Mouse (Mus musculus) G1E (cell line): ENCODE data around the gene BC030867. TPM values are rescaled to one million over a fixed set of nuclear protein-coding genes. Genes with fewer than 3 reads are reported as not detected.
A peak's percentile ranks its signal among the peaks of the same experiment; 100 is the strongest.

Source experiments
- ATAC-seq: 2 replicates; pipeline ENCODE4 v1.8.0; 2016; ENCODE audit warnings: mild to moderate bottlenecking; ENCODE audit not compliant: insufficient number of reproducible peaks, poor library complexity, low FRiP score, severe bottlenecking; ENCODE audit errors: extremely low read depth
- DNase-seq: peaks from one replicate; pipeline ENCODE4 v3.0.0; 2012; ENCODE audit warnings: low spot score
- H3K27me3 ChIP-seq: 2 replicates; pipeline ENCODE4 v1.6.1; 2012; ENCODE audit warnings: mild to moderate bottlenecking, low read length, inconsistent platforms; ENCODE audit not compliant: insufficient read depth
- H3K36me3 ChIP-seq: replicated peaks from 2 replicates; pipeline ENCODE3; 2012; ENCODE audit warnings: mild to moderate bottlenecking, inconsistent platforms
- H3K4me1 ChIP-seq: 2 replicates; pipeline ENCODE4 v1.6.1; 2012; ENCODE audit warnings: low read depth, low read length, inconsistent platforms, mixed read lengths; ENCODE audit not compliant: insufficient read depth
- H3K4me3 ChIP-seq: 2 replicates; pipeline ENCODE4 v1.5.1; 2012; ENCODE audit warnings: low read depth, mild to moderate bottlenecking, inconsistent platforms, low read length, moderate library complexity, mixed read lengths
- H3K9me3 ChIP-seq: replicated peaks from 2 replicates; pipeline ENCODE4 v1.6.1; 2012; ENCODE audit warnings: inconsistent platforms
- CTCF ChIP-seq: IDR thresholded peaks from 2 replicates; pipeline ENCODE4 v1.5.1; 2012; ENCODE audit warnings: low read depth, low read length, inconsistent platforms, mixed read lengths
- GATA1 ChIP-seq: IDR thresholded peaks from 2 replicates; pipeline ENCODE4 v1.6.1; 2012; ENCODE audit warnings: borderline replicate concordance, low read length, inconsistent platforms, mixed read lengths
- GATA2 ChIP-seq: IDR thresholded peaks from 2 replicates; pipeline ENCODE4 v1.6.1; 2012; ENCODE audit warnings: low read depth, low read length, inconsistent platforms, borderline replicate concordance
- POLR2AphosphoS5 ChIP-seq: IDR thresholded peaks from 2 replicates; pipeline ENCODE4 v1.6.1; 2012; ENCODE audit warnings: low read depth, low read length, inconsistent platforms; ENCODE audit not compliant: insufficient replicate concordance
- TAL1 ChIP-seq: conservative IDR thresholded peaks from 2 replicates; pipeline ENCODE4 v1.6.1; 2012; ENCODE audit warnings: low read depth, low read length, inconsistent platforms, mixed read lengths
- polyA plus RNA-seq: library from polyadenylated mRNA; stranded (reverse); fragments of >175 nt; gene quantifications from 2 replicates; pipeline ENCODE4 v1.2.3, GENCODE M21; 2012
- total RNA-seq, 2 experiments: library from RNA; stranded (forward) in 1 of 2; stranded (reverse) in 1 of 2; fragments of 200-1000 nt in 1 of 2; fragments of >200 nt in 1 of 2; fragmentation: Nextera tagmentation in 1 of 2; gene quantifications; 2 replicates each; pipeline ENCODE4 v1.2.3; 2014 to 2017

BC030867 gene
- total and polyA plus RNA-seq, 3 experiments, result 5.7 to 45.0 (median 10.1) TPM

GRCm38 (mm10) chr11:102291051-102291535, 42.4 kb downstream of the BC030867 start:
- Histone ChIP-seq H3K4me3 (peak overlapping the region; percentile 1; the same call in 1 of the 2 replicates), H3K9me3 (no peaks in the 10 kb centered on the region), H3K36me3 (peaks cover 91% of the 10 kb centered on the region), H3K27me3 (no peaks in the 10 kb centered on the region), H3K4me1 (peaks cover 66% of the 10 kb centered on the region)
- ATAC-seq (no peak), DNase-seq (no peak)
- no peak for TF ChIP-seq GATA2
- TF ChIP-seq POLR2AphosphoS5, result no peak
- TF ChIP-seq TAL1, result no peak
- no peak for TF ChIP-seq GATA1

- ATAC-seq, result no peak
- TF ChIP-seq TAL1 (no peak), CTCF (no peak), GATA1 (no peak), GATA2 (no peak), POLR2AphosphoS5 (no peak)
- H3K36me3 ChIP-seq, result peaks cover 63% of the 10 kb centered on the region
- no peaks in the 10 kb centered on the region for H3K27me3 ChIP-seq
- H3K4me1 ChIP-seq, result peaks cover 56% of the 10 kb centered on the region
- H3K9me3 ChIP-seq, result no peaks in the 10 kb centered on the region
- H3K4me3 ChIP-seq, result no peak overlapping the region
- DNase-seq, result no peak
These were observed 45.3 kb downstream of the BC030867 start for GRCm38 (mm10) chr11:102293971-102294370.

DNA sequence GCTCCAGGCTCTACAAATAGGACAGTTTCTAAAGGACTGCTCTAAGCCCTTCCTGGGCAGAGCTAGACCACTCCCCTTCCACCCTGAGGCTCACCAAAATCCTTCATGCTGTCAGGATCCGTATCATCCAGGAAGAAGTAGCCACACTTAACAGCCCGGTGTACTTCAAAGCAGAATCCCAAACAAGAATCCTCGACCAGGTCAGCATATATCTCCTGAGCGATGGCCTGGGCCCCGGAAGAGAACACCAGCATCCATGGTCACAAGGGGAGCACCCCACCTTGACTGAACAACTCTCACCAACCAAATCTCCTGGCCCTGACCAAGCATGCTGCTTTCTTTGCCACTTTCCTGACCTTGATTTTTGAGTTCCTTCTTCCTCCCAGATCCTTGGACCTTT, 45.7 kb downstream of the BC030867 start:
- no peak for ATAC-seq
- no peak for DNase-seq
- TF ChIP-seq GATA2 (no peak), CTCF (no peak), POLR2AphosphoS5 (no peak), TAL1 (no peak), GATA1 (no peak)
- H3K36me3 ChIP-seq, result peaks cover 58% of the 10 kb centered on the region
- H3K4me1 ChIP-seq, result peaks cover 56% of the 10 kb centered on the region
- no peak overlapping the region; the same call in 1 of the 2 replicates for H3K4me3 ChIP-seq
- no peaks in the 10 kb centered on the region for H3K9me3 ChIP-seq
- no peaks in the 10 kb centered on the region for H3K27me3 ChIP-seq

DNA sequence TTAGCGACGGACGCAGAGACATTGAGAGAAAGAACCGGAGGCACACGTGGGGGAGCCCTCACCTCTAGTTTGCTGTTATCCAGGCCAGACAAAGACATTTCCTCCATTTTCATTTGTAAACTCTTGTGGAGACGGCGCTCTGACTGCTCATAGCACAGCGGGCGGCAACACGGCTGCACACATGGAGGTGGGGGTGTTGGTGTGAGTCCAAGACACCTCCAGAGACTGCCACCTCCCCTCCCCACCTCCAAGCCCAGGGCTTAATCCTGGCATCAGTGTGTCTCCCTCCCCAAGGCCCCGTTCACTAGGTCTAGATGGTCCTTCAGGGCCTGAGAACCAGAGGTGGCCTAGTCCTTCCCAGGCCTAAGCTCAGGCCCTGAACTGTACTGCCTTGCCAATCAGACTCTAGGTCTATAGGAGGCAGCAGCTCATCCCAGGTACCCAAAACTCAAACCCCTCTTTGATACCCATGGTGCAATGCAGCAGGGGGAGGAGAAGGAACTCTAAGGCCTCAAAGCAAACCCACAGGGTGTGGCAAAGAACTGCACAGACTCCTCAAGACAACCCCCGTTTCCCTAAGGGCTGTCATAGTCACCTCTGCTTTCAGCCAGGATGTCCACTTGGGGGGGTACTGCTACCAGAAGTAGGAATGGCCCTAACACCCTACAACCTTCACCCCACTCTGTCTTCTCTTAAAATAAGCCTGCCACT, 46.4 kb downstream of the BC030867 start:
- no peaks in the 10 kb centered on the region for H3K27me3 ChIP-seq
- no peaks in the 10 kb centered on the region for H3K9me3 ChIP-seq
- peak; percentile 46 for ATAC-seq
- peak overlapping the region; percentile 88 for H3K4me3 ChIP-seq
- peaks cover 52% of the 10 kb centered on the region for H3K36me3 ChIP-seq
- peaks cover 55% of the 10 kb centered on the region for H3K4me1 ChIP-seq
- TF ChIP-seq GATA1 (no peak), CTCF (no peak), POLR2AphosphoS5 (no peak), GATA2 (no peak), TAL1 (no peak)
- peak; percentile 83 for DNase-seq

DNA sequence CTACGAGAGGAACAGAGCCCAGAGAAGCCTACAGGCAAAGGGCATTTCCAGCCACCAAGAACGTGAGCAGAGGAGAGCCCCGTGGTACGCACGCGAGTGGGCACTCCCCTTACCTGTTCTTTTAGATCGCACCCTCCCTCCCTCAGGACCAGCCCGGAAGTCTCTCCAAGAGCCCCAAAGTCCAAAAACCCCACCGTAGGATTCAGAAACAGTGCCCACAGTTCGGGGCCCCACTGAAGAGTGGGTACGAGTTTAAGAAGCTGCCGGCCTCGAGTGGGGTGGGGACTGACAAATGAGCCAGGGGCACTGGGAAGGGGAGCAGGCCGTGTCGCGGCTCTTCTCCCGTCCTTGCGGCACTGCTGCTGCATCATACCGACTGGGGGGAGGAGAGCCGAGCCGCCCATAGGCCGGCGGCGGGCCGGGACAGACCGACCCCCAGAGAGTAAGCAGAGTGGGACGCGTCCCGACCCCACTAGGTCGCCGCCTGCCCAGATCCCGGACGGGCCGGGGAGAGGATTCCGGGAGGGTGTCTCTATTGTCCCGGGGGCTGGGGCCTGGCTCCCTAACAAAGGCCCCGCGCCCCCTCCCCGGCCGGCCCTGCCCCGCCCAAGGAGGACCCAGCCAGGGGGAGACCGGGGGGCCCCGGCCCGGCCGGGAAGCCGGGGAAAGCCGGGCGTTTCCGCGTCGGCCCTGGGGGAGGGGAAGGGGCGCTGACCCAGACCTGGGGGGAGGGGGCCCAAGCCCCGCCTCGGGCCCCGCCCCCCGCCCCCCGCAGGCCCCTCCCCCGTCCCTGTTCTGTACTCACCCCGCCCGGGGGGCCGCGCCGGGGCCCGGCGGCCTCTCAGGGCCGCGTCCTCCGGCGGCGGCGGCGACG, 47.2 kb downstream of the BC030867 start:
- H3K36me3 ChIP-seq, result peaks cover 44% of the 10 kb centered on the region
- no peak for ATAC-seq
- DNase-seq, result peak; percentile 90
- no peak for TF ChIP-seq TAL1
- TF ChIP-seq CTCF, result no peak
- no peak for TF ChIP-seq POLR2AphosphoS5
- TF ChIP-seq GATA1, result no peak
- no peak for TF ChIP-seq GATA2
- no peaks in the 10 kb centered on the region for H3K9me3 ChIP-seq
- H3K4me1 ChIP-seq, result peaks cover 47% of the 10 kb centered on the region
- H3K27me3 ChIP-seq, result no peaks in the 10 kb centered on the region
- H3K4me3 ChIP-seq, result peak overlapping the region; percentile 88
